Mouse (Mus musculus): ENCODE results near the gene Ccdc57. TPM values are rescaled to one million over a fixed set of nuclear protein-coding genes. Genes with fewer than 3 reads are reported as not detected.

The Ccdc57 gene
- total and polyA plus RNA-seq, 2 experiments from 2014 or later = 6.2 to 7.8 TPM

DNA sequence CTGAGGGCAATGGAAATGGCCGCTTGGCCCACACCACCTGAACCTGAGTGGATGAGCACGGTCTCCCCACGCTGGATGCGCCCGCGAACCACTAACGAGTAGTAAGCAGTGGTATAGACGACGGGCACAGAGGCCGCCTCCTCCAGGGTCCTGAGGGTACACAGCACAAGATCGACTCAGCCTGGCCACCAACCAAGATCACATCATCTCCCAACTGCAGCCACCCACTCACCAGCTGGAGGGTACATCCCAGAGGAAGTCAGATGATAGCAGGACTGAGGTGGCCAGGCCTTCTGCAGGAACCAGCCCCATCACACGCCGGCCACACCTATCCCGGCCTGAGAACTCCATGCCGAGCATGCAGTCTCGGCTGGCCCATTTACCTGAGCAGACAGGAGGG, 120.6 kb downstream of the Ccdc57 start:
- no peak for ATAC-seq (ENCODE audit: low FRiP score)
- Histone ChIP-seq H3K27ac (ENCODE audit: low read depth, low read length) (no peak overlapping the region), H3K27me3 (ENCODE audit: insufficient read depth, low read length) (no peaks in the 10 kb centered on the region), H3K9ac (replicated peaks; ENCODE audit: low read length, poor library complexity, severe bottlenecking) (no peak overlapping the region), H3K9me3 (ENCODE audit: low read length) (no peaks in the 10 kb centered on the region), H3K4me2 (ENCODE audit: low read depth, low read length, poor library complexity, severe bottlenecking) (no peak overlapping the region), H3K4me1 (ENCODE audit: insufficient read depth, low read length) (no peaks in the 10 kb centered on the region), H3K36me3 (ENCODE audit: insufficient read depth, low read length) (peaks cover 100% of the 10 kb centered on the region), H3K4me3 (ENCODE audit: low read depth, low read length) (no peak overlapping the region)
- no peak for TF ChIP-seq CTCF (IDR thresholded peaks at IDR 0.05)
- 94% methylated on average over 16 of the region's 16 CpGs for WGBS
- DNase-seq (ENCODE audit: low spot score) = no peak

DNA sequence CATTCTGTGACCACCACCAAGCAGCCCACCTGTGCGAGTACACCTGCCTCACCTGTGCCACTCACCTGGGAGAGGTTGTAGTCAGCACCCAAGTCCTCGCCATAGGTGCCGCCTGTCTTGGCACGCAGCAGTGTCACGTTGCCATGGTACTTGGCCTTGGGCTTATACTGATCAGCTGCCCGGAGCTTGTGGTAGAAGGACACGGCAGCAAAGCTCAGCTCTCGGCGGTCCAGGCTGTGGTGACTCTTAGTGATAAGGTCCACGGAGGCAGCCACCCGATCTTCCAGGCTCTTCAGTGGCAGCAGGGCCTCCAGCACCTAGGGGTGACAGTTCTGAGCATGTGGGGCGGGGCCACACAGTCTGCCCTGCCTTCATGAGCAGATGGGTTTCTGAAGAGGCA, 124.7 kb downstream of the Ccdc57 start:
- 96% methylated on average over 12 of the region's 12 CpGs for WGBS
- H3K27me3 ChIP-seq (ENCODE audit: insufficient read depth, low read length) = no peaks in the 10 kb centered on the region
- no peak overlapping the region for H3K27ac ChIP-seq (ENCODE audit: low read depth, low read length)
- no peak for TF ChIP-seq CTCF (IDR thresholded peaks at IDR 0.05)
- no peak overlapping the region for H3K4me2 ChIP-seq (ENCODE audit: low read depth, low read length, poor library complexity, severe bottlenecking)
- H3K9me3 ChIP-seq (ENCODE audit: low read length) = no peaks in the 10 kb centered on the region
- H3K4me3 ChIP-seq (ENCODE audit: low read depth, low read length) = no peak overlapping the region
- peaks cover 78% of the 10 kb centered on the region for H3K36me3 ChIP-seq (ENCODE audit: insufficient read depth, low read length)
- no peaks in the 10 kb centered on the region for H3K4me1 ChIP-seq (ENCODE audit: insufficient read depth, low read length)
- no peak for DNase-seq (ENCODE audit: low spot score)
- no peak for ATAC-seq (ENCODE audit: low FRiP score)
- no peak overlapping the region for H3K9ac ChIP-seq (replicated peaks; ENCODE audit: low read length, poor library complexity, severe bottlenecking)

DNA sequence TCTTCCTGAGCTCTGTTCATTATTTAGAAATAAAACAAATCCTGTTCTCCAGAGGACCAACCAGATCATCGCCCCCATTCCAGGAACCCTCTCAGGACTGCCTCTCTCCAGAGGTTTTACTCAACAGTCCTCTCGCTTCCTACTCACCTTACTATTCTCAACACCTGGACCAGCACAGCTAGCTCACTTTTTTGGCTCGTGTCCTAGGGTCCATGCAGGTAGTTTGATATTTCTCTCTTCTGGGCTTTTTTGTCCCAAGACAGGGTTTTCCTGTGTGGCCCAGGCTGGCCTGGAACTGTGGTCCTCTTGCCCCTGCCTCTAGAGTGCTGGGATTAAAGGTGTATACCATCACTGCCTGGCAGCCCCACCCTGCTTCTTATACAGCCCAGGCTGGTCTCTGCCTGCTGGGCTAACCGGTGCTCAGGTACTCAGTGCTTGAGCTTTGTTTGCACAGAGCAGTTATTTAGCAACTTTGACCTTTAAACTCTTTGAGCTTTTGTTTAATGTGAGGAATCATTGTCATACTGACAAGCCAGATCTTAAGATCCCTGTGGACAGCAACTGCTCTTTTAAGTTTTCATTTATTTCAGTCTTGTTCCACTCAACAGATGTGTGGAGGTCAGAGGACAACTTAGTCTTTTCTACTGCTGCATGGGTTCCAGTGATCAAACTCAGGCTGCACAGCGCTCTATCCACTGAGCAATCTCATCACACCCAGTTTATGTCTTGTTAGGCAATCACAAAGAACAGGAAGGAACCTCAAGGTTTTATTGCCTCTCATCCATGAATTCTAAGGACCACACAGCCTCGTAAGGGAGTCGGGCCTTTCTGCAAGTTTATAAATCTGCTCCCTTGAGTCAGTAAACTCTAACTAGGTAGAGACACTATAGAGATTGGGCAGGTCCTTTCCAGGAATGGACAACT, 127.0 kb downstream of the Ccdc57 start:
- Histone ChIP-seq H3K4me2 (ENCODE audit: low read depth, low read length, poor library complexity, severe bottlenecking) (no peak overlapping the region), H3K9me3 (ENCODE audit: low read length) (no peaks in the 10 kb centered on the region), H3K27me3 (ENCODE audit: insufficient read depth, low read length) (no peaks in the 10 kb centered on the region), H3K27ac (ENCODE audit: low read depth, low read length) (no peak overlapping the region), H3K9ac (replicated peaks; ENCODE audit: low read length, poor library complexity, severe bottlenecking) (no peak overlapping the region), H3K4me1 (ENCODE audit: insufficient read depth, low read length) (no peaks in the 10 kb centered on the region), H3K4me3 (ENCODE audit: low read depth, low read length) (no peak overlapping the region), H3K36me3 (ENCODE audit: insufficient read depth, low read length) (peaks cover 54% of the 10 kb centered on the region)
- 93% methylated on average over 7 of the region's 7 CpGs for WGBS
- no peak for TF ChIP-seq CTCF (IDR thresholded peaks at IDR 0.05)
- DNase-seq (ENCODE audit: low spot score) (no peak), ATAC-seq (ENCODE audit: low FRiP score) (no peak)

DNA sequence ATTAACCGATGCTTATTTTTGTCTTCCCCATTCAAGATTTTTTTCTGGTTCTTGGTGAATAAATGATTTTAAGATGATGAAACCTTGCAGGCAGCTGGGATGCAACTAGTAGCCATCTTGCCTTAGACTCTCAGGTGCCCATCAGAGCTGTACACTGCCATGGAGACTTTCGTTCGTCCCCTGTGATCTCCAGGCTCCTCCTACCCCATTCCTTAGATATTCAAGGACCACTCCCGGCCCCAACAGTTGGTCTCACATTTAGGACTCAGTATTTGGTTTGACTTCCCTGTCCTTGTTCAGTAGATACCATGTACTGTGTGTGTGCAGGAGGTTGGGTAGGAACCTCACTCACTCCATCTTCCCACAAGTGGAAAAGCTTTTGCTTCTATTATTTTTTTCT, 127.9 kb downstream of the Ccdc57 start:
- H3K9ac ChIP-seq (replicated peaks; ENCODE audit: low read length, poor library complexity, severe bottlenecking) = no peak overlapping the region
- ATAC-seq (ENCODE audit: low FRiP score) = no peak
- no peaks in the 10 kb centered on the region for H3K4me1 ChIP-seq (ENCODE audit: insufficient read depth, low read length)
- no peak overlapping the region for H3K4me2 ChIP-seq (ENCODE audit: low read depth, low read length, poor library complexity, severe bottlenecking)
- no peak for DNase-seq (ENCODE audit: low spot score)
- H3K27ac ChIP-seq (ENCODE audit: low read depth, low read length) = no peak overlapping the region
- H3K36me3 ChIP-seq (ENCODE audit: insufficient read depth, low read length) = peaks cover 46% of the 10 kb centered on the region
- no peak for TF ChIP-seq CTCF (IDR thresholded peaks at IDR 0.05)
- H3K4me3 ChIP-seq (ENCODE audit: low read depth, low read length) = no peak overlapping the region
- 72% methylated on average over 4 of the region's 4 CpGs for WGBS
- H3K9me3 ChIP-seq (ENCODE audit: low read length) = no peaks in the 10 kb centered on the region
- no peaks in the 10 kb centered on the region for H3K27me3 ChIP-seq (ENCODE audit: insufficient read depth, low read length)

DNA sequence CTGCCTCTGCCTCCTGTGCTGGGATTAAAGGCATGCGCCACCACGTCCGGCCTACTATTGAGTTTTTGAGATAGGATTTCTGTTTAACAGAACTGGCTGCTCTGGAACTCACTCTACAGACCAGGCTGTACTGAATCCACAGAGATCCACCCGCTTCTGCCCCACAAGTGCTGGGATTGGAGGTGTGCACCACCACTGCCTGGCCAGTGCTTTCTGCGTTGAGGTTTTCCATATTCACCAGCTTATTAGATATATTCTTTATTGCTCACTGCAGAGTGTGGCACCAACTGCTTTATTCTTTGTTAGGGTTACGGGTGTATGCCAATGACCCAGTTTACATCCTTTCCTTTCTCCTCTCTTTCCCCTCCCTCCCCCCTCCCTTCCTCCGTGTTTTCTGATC, 128.4 kb downstream of the Ccdc57 start:
- Histone ChIP-seq H3K4me1 (ENCODE audit: insufficient read depth, low read length) (no peaks in the 10 kb centered on the region), H3K27me3 (ENCODE audit: insufficient read depth, low read length) (no peaks in the 10 kb centered on the region), H3K9ac (replicated peaks; ENCODE audit: low read length, poor library complexity, severe bottlenecking) (no peak overlapping the region), H3K4me2 (ENCODE audit: low read depth, low read length, poor library complexity, severe bottlenecking) (no peak overlapping the region), H3K9me3 (ENCODE audit: low read length) (no peaks in the 10 kb centered on the region), H3K36me3 (ENCODE audit: insufficient read depth, low read length) (peaks cover 41% of the 10 kb centered on the region), H3K27ac (ENCODE audit: low read depth, low read length) (no peak overlapping the region), H3K4me3 (ENCODE audit: low read depth, low read length) (no peak overlapping the region)
- WGBS = 79% methylated on average over 7 of the region's 7 CpGs
- TF ChIP-seq CTCF (IDR thresholded peaks at IDR 0.05) = no peak
- no peak for ATAC-seq (ENCODE audit: low FRiP score)
- DNase-seq (ENCODE audit: low spot score) = no peak

All from midbrain, postnatal 0 days (tissue).